Mouse (Mus musculus) lung, embryonic 14.5 days (tissue): ENCODE data around the gene Ms4a4d. TPM values are rescaled to one million over a fixed set of nuclear protein-coding genes. Genes with fewer than 3 reads are reported as not detected.
"Not testable (repeated sequence)": the region's sequence is repeated elsewhere in the genome, so short reads cannot be mapped to it uniquely, and the experiment has no call there.

Source experiments
- ATAC-seq: fragments of 200-750 bp; cut with Nextera tagmentation; 2 replicates; pipeline ENCODE4 v1.8.0; 2017; ENCODE audit warnings: mild to moderate bottlenecking, moderate TSS enrichment, moderate library complexity; ENCODE audit not compliant: insufficient read depth
- DNase-seq: peaks from one replicate; pipeline ENCODE4 v3.0.0-alpha.2; 2015
- H3K27ac ChIP-seq: fragments of 300-500 bp; sonication (generic); 2 replicates; pipeline ENCODE4 v1.5.1; 2014; ENCODE audit warnings: low read depth, mild to moderate bottlenecking, moderate library complexity
- H3K27me3 ChIP-seq: fragments of 300-500 bp; sonication (generic); 2 replicates; pipeline ENCODE4 v1.6.1; 2014; ENCODE audit warnings: low read length, control low read depth; ENCODE audit not compliant: insufficient read depth
- H3K36me3 ChIP-seq: fragments of 300-500 bp; sonication (generic); 2 replicates; pipeline ENCODE4 v1.6.1; 2014; ENCODE audit warnings: control low read depth; ENCODE audit not compliant: insufficient read depth
- H3K4me1 ChIP-seq: fragments of 300-500 bp; sonication (generic); 2 replicates; pipeline ENCODE4 v1.6.1; 2014; ENCODE audit warnings: antibody characterized with exemption, control low read depth; ENCODE audit not compliant: insufficient read depth
- H3K4me2 ChIP-seq: fragments of 300-500 bp; sonication (generic); 2 replicates; pipeline ENCODE4 v1.6.1; 2014; ENCODE audit warnings: mild to moderate bottlenecking
- H3K4me3 ChIP-seq: fragments of 300-500 bp; sonication (generic); 2 replicates; pipeline ENCODE4 v1.5.1; 2014; ENCODE audit warnings: low read depth, low read length
- H3K9ac ChIP-seq: fragments of 300-500 bp; sonication (generic); 2 replicates; pipeline ENCODE4 v1.6.1; 2014
- H3K9me3 ChIP-seq: fragments of 300-500 bp; sonication (generic); 2 replicates; pipeline ENCODE4 v1.6.1; 2016; ENCODE audit warnings: low read depth, low read length, control low read depth
- CTCF ChIP-seq: IDR thresholded peaks from 2 replicates; pipeline ENCODE4 v1.5.1; 2016; ENCODE audit warnings: antibody characterized with exemption, low read depth
- WGBS: fragments of 180-500 bp; shearing (Covaris S2); extraction: QIAGEN DNeasy Blood & Tissue Kit; methylation state at CpG from one replicate; pipeline ENCODE4 v1.1.7; 2014; 5-methylcytosine and 5-hydroxymethylcytosine counted together
- polyA plus RNA-seq: library from polyadenylated mRNA; unstranded; fragments of >200 nt; fragmentation: Nextera tagmentation; extraction: Ambion mirVana; gene quantifications from 2 replicates; pipeline ENCODE4 v1.2.1, GENCODE M21; 2014

Gene Ms4a4d
- polyA plus RNA-seq, 1 experiment from 2014 or later, result 1.1 TPM

DNA sequence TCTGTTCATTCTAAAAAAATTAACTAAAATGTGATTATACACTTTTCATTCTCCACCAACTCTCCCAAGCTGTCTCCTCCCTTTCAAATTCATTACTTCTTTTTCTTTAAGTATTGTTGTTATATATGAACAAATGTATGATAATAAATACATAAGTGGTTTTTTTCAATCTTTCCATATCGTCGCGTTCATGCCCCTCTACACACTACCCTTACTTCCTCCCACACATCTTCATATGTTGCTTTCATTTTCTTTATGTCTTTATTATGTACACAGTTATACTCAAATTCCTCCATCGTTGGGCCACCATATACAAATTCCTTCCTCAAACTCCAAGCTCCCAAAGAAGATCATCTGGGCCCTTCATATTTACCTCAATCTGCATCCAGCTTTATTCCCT lies 35.3 kb upstream of the Ms4a4d start:
- Histone ChIP-seq H3K9me3 (no peaks in the 10 kb centered on the region), H3K4me1 (no peaks in the 10 kb centered on the region), H3K4me2 (no peak overlapping the region), H3K27me3 (no peaks in the 10 kb centered on the region), H3K36me3 (no peaks in the 10 kb centered on the region), H3K4me3 (no peak overlapping the region), H3K9ac (no peak overlapping the region), H3K27ac (no peak overlapping the region)
- WGBS, result 84% methylated on average over 4 of the region's 4 CpGs
- TF ChIP-seq CTCF, result no peak
- no peak for ATAC-seq
- no peak for DNase-seq

- H3K27me3 ChIP-seq, result no peaks in the 10 kb centered on the region
- no peak overlapping the region for H3K4me3 ChIP-seq
- H3K27ac ChIP-seq, result no peak overlapping the region
- no peaks in the 10 kb centered on the region for H3K36me3 ChIP-seq
- H3K9me3 ChIP-seq, result no peaks in the 10 kb centered on the region
- DNase-seq, result no peak
- WGBS, result 74% methylated on average over 1 of the region's 1 CpGs
- H3K9ac ChIP-seq, result no peak overlapping the region
- no peak overlapping the region for H3K4me2 ChIP-seq
- ATAC-seq, result no peak
- H3K4me1 ChIP-seq, result no peaks in the 10 kb centered on the region
- TF ChIP-seq CTCF, result no peak
Observed at GRCm38 (mm10) chr19:11504857-11505256, 31.7 kb upstream of the Ms4a4d start.

DNA sequence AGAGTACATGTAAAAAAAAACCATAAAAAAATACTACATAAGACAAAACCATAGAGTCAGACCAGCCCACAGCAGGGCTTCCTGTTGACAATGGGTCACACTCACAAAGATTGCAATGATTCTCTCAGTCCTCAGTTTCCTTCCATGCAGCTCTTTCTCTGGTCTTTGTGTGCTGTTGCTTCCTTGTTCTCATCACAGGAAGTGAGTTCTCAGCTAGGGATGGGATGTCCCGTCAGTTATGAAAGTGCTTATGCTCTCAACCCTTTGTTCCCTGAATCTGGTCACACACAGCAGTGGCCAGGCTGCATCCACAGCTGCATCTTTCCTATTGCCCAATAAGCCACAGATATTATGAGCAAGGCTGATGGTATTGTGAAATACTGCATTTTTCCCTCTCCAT lies 23.1 kb upstream of the Ms4a4d start:
- H3K27me3 ChIP-seq, result no peaks in the 10 kb centered on the region
- H3K9ac ChIP-seq, result no peak overlapping the region
- no peaks in the 10 kb centered on the region for H3K9me3 ChIP-seq
- DNase-seq (no peak), ATAC-seq (no peak)
- no peak overlapping the region for H3K4me3 ChIP-seq
- 33% methylated on average over 1 of the region's 1 CpGs for WGBS
- H3K4me2 ChIP-seq, result no peak overlapping the region
- H3K4me1 ChIP-seq, result no peaks in the 10 kb centered on the region
- no peaks in the 10 kb centered on the region for H3K36me3 ChIP-seq
- no peak for TF ChIP-seq CTCF
- H3K27ac ChIP-seq, result no peak overlapping the region

DNA sequence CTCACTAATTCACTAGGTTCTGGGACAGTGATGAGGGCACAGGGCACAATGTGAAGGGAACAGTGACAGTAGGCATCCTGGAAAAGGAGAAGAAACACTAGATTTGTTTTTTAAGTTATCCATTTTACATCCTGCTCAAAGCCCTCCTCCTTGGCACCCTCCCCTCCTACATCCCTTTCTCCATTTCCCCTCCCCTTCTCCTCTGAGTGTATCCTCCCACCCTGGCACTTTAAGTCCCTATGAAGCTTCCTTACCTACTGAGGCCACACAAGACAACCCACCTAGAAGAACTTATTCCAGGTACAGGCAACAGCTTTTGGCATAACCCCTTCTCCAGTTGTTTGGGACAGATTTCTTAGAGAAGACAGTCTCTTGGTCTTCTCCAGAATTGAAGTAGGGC lies 20.4 kb upstream of the Ms4a4d start, which contains the start of gene Ms4a6b:
Ms4a6b (plus strand) TSS at position 267 of the 400 bp plus-strand sequence.
- Histone ChIP-seq H3K9ac (no peak within 1 kb of the TSS), H3K36me3 (no peaks in the 10 kb centered on the region), H3K27ac (no peak within 1 kb of the TSS), H3K4me2 (no peak within 1 kb of the TSS), H3K4me3 (no peak within 1 kb of the TSS), H3K27me3 (no peaks in the 10 kb centered on the region), H3K4me1 (no peaks in the 10 kb centered on the region), H3K9me3 (no peaks in the 10 kb centered on the region)
- ATAC-seq (no peak), DNase-seq (no peak)
- no peak for TF ChIP-seq CTCF

DNA sequence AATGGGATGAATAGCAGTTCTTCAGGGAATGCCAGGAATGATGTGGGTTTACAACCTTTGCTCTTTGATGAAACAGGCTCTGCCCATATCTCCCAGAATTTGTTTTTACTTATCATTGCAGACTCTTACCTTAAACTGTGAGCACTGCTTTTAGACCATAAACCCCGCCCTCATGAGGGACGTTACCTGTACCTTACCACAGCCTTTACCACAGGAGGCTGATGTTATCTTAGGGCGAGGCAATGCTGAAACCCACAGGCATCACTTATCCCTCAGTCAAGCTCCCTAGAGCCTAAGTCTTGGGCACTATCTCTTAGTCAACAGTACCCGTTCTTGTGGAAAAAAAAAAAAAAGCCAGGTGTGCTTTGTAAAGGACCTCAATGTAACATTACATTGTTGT lies 19.8 kb upstream of the Ms4a4d start:
- no peak for TF ChIP-seq CTCF

DNA sequence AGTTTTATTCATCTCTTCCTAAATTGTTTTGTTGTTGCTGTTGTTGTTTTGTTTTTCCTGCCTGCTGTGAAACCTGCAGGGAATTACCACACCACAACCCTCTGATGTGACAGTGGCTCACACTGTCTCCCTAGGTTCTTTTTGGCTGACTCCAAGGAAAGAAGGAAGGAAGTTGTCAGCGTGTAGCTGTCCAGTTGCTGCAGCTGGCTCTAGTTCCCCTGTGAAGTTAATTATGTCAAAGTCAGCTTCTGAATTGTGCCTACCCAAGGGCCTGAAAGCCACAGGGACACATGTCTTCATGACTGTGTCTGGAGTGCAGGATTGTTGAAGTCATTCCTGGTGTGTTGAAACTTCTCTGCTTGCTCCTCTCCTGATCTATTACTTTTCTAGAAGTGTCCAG lies 19.2 kb upstream of the Ms4a4d start:
- not testable (repeated sequence) for H3K9ac ChIP-seq, H3K4me1 ChIP-seq, H3K4me2 ChIP-seq, H3K27ac ChIP-seq, H3K9me3 ChIP-seq, ATAC-seq, H3K4me3 ChIP-seq, H3K27me3 ChIP-seq, H3K36me3 ChIP-seq
- DNase-seq, result peak; percentile 19
- WGBS, result 13% methylated on average over 1 of the region's 1 CpGs

More for the DNA sequence above, 19.8 kb upstream of the Ms4a4d start:
- H3K4me1 ChIP-seq, result no peaks in the 10 kb centered on the region
- no peaks in the 10 kb centered on the region for H3K36me3 ChIP-seq
- no peak overlapping the region for H3K4me2 ChIP-seq
- H3K27me3 ChIP-seq, result no peaks in the 10 kb centered on the region
- H3K4me3 ChIP-seq, result no peak overlapping the region
- H3K27ac ChIP-seq, result no peak overlapping the region
- DNase-seq (no peak), ATAC-seq (no peak)
- no peak overlapping the region for H3K9ac ChIP-seq
- no peaks in the 10 kb centered on the region for H3K9me3 ChIP-seq
- 50% methylated on average over 4 of the region's 4 CpGs for WGBS

DNA sequence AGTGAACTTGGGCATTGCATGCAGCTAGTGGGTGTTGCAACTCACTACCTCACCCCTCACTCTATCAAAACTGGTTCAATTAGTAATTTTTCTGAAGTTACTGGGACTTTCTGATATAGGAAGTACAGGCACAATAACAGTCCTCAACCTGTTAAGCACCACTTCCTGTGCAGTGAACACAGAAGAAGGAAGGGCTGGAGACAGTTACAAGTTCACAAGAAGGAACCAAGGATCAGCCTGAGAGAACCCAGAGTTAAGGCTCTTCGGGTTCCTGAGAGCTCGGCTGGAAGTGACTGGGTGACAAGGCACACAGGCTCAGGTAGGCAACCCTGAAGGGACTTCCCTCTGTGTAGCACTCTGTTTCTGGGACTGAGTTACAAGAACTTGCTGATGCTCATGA lies 18.2 kb upstream of the Ms4a4d start:
- ATAC-seq, H3K4me3 ChIP-seq, H3K9me3 ChIP-seq, H3K36me3 ChIP-seq, H3K4me2 ChIP-seq, H3K27ac ChIP-seq, H3K4me1 ChIP-seq, DNase-seq, H3K9ac ChIP-seq, H3K27me3 ChIP-seq: not testable (repeated sequence)
- 80% methylated on average over 2 of the region's 2 CpGs for WGBS

DNA sequence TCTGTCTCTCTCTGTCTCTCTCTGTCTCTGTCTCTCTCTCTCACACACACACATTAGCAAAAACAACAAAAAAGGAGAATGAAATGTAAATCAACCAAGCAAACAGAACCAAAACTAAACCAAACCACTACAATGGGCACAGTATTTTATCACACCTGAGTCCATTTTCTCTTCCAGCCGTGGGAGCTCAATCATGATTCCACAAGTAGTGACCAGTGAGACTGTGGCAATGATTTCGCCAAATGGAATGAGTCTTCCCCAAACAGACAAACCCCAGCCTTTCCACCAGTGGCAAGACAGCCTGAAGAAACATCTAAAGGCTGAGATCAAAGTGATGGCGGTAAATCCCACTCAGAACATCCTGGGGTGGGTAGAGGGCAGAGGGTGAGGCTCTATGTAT lies 16.5 kb upstream of the Ms4a4d start:
- 74% methylated on average over 3 of the region's 3 CpGs for WGBS
- ATAC-seq, result no peak
- no peaks in the 10 kb centered on the region for H3K4me1 ChIP-seq

More for the DNA sequence above, 16.5 kb upstream of the Ms4a4d start:
- H3K4me3 ChIP-seq, result no peak overlapping the region
- no peak overlapping the region for H3K9ac ChIP-seq
- no peak overlapping the region for H3K27ac ChIP-seq
- H3K36me3 ChIP-seq, result no peaks in the 10 kb centered on the region
- no peaks in the 10 kb centered on the region for H3K9me3 ChIP-seq
- H3K4me2 ChIP-seq, result no peak overlapping the region
- TF ChIP-seq CTCF, result no peak
- no peaks in the 10 kb centered on the region for H3K27me3 ChIP-seq
- DNase-seq, result no peak
